Mouse (Mus musculus) cerebellum, adult 2 months (tissue): Measurements from ENCODE around the gene Slc15a5.

Experiments
- CTCF ChIP-seq: fragments of 200-500 bp; IDR thresholded peaks from 2 replicates; pipeline ENCODE4 v1.5.1; 2011; ENCODE audit warnings: low read depth, mild to moderate bottlenecking, control low read depth, low read length, moderate library complexity, borderline replicate concordance; ENCODE audit not compliant: insufficient read depth
- POLR2A ChIP-seq: fragments of 200-500 bp; IDR thresholded peaks from 2 replicates; pipeline ENCODE4 v1.6.1; 2011; ENCODE audit warnings: low read length, control low read depth, borderline replicate concordance; ENCODE audit not compliant: insufficient read depth

DNA sequence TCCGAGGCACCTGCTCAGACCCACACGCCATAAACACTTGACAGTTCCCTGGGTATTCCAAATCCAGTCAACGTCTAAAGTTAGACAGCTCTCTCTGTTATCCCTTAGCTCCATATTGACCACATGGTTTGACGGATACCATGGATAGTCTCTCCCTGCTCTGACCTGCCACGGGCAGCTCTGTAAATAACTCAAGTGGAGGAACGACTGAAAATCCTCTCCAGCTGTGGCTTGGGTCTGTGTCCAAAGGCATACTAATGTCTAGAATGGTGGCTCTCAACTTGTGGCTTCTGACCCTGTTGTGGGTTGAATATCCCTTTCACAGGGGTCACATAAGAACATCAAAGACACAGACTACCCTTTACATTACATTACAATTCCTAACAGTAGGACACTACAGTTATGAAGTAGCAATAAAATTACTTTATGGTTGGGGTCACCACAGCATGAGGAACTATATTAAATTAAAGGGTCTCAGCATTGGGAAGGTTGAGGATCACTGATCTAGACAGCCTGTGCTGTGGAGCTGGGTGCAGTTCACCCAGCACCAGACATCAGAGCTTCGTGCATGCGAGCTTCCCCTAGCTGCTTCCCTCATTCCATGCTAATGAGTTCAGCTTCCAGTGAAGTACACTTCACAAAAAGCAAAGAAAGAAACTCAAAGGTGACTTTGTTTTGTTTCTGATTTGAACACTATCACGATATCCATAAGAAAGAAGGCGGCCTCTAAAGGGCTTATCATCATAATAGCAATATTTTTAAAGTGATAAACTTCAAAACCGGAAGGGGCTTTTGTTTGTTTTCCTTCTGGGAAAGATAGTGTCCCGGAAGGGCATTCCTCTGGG lies 139.1 kb downstream of the Slc15a5 start:
- TF ChIP-seq POLR2A (no peak), CTCF (no peak)
